Mouse (Mus musculus) MEL (cell line): ENCODE measurements around the gene Boc. TPM values are rescaled to one million over a fixed set of nuclear protein-coding genes. Genes with fewer than 3 reads are reported as not detected.

Source experiments
- DNase-seq: peaks from one replicate; pipeline ENCODE4 v3.0.0; 2011; ENCODE audit warnings: low read depth, low spot score
- H3K27ac ChIP-seq: 2 replicates; pipeline ENCODE4 v1.5.1; 2012; ENCODE audit warnings: low read depth, mild to moderate bottlenecking, control low read depth, low read length, moderate library complexity; ENCODE audit not compliant: control insufficient read depth
- H3K27me3 ChIP-seq, 2 experiments: fragments of 150-350 bp in 1 of 2; sonication (generic) in 1 of 2; 2 replicates each; pipeline ENCODE4 v1.6.1; 2012; ENCODE audit warnings: low read length in 2 of 2, mild to moderate bottlenecking in 2 of 2, improper control_type of control experiment in 1 of 2, moderate library complexity in 1 of 2; ENCODE audit not compliant: insufficient read depth in 2 of 2, control insufficient read depth in 1 of 2
- H3K36me3 ChIP-seq, 2 experiments: 2 replicates each; pipeline ENCODE4 v1.6.1; 2012 to 2014; ENCODE audit warnings: low read length in 2 of 2, improper control_type of control experiment in 1 of 2, inconsistent platforms in 1 of 2, mild to moderate bottlenecking in 1 of 2; ENCODE audit not compliant: insufficient read depth in 2 of 2, control insufficient read depth in 1 of 2
- H3K4me1 ChIP-seq, 2 experiments: fragments of 150-350 bp in 1 of 2; sonication (generic) in 1 of 2; 2 replicates each; pipeline ENCODE4 v1.6.1; 2012; ENCODE audit warnings: low read length in 2 of 2, improper control_type of control experiment in 1 of 2, mild to moderate bottlenecking in 1 of 2; ENCODE audit not compliant: insufficient read depth in 2 of 2, control insufficient read depth in 1 of 2
- H3K4me3 ChIP-seq, 2 experiments: fragments of 150-350 bp in 1 of 2; sonication (generic) in 1 of 2; 2 replicates each; pipeline ENCODE4 v1.5.1; 2012; ENCODE audit warnings: low read depth in 2 of 2, low read length in 2 of 2, mild to moderate bottlenecking in 2 of 2, moderate library complexity in 2 of 2, control low read depth in 1 of 2, improper control_type of control experiment in 1 of 2; ENCODE audit not compliant: control insufficient read depth in 1 of 2, insufficient read depth in 1 of 2
- H3K79me2 ChIP-seq: 2 replicates; pipeline ENCODE4 v1.6.1; 2012; ENCODE audit warnings: mild to moderate bottlenecking, low read length, moderate library complexity; ENCODE audit not compliant: control insufficient read depth, poor library complexity, insufficient read depth
- H3K9ac ChIP-seq: 2 replicates; pipeline ENCODE4 v1.6.1; 2012; ENCODE audit warnings: low read depth, mild to moderate bottlenecking, control low read depth, low read length, moderate library complexity; ENCODE audit not compliant: control insufficient read depth, poor library complexity, severe bottlenecking
- H3K9me3 ChIP-seq: fragments of 150-350 bp; sonication (generic); replicated peaks from 2 replicates; pipeline ENCODE4 v1.6.1; 2012; ENCODE audit warnings: mild to moderate bottlenecking, low read length, improper control_type of control experiment, moderate library complexity; ENCODE audit not compliant: insufficient read depth
- BHLHE40 ChIP-seq: IDR thresholded peaks from 2 replicates; pipeline ENCODE4 v1.6.1; 2012; ENCODE audit warnings: low read depth, mild to moderate bottlenecking, inconsistent platforms, low read length, improper control_type of control experiment, borderline replicate concordance
- CTCF ChIP-seq, 3 experiments: IDR thresholded peaks in 2 of 3; conservative IDR thresholded peaks in 1 of 3; 2 replicates each; pipeline ENCODE4 v1.5.1; 2011 to 2012; ENCODE audit warnings: low read length in 3 of 3, low read depth in 2 of 3, mild to moderate bottlenecking in 2 of 3, improper control_type of control experiment in 1 of 3, inconsistent platforms in 1 of 3, mixed read lengths in 1 of 3, moderate library complexity in 1 of 3; ENCODE audit not compliant: control insufficient read depth in 1 of 3, insufficient read depth in 1 of 3, poor library complexity in 1 of 3, severe bottlenecking in 1 of 3
- E2F4 ChIP-seq: IDR thresholded peaks from 2 replicates; pipeline ENCODE4 v1.6.1; 2011; ENCODE audit warnings: low read depth, low read length, improper control_type of control experiment, borderline replicate concordance
- ELF1 ChIP-seq: IDR thresholded peaks from 2 replicates; pipeline ENCODE4 v1.6.1; 2014; ENCODE audit warnings: low read depth, mild to moderate bottlenecking, inconsistent platforms, low read length, improper control_type of control experiment, moderate library complexity
- EP300 ChIP-seq, 2 experiments: IDR thresholded peaks; 2 replicates each; pipeline ENCODE4 v1.6.1; 2011; ENCODE audit warnings: improper control_type of control experiment in 2 of 2, low read length in 2 of 2, low read depth in 1 of 2, mild to moderate bottlenecking in 1 of 2
- ETS1 ChIP-seq: IDR thresholded peaks from 2 replicates; pipeline ENCODE4 v1.6.1; 2012; ENCODE audit warnings: low read depth, mild to moderate bottlenecking, inconsistent platforms, low read length, improper control_type of control experiment, moderate library complexity
- HCFC1 ChIP-seq: IDR thresholded peaks from 2 replicates; pipeline ENCODE4 v1.6.1; 2012; ENCODE audit warnings: low read depth, mild to moderate bottlenecking, inconsistent platforms, low read length, improper control_type of control experiment, moderate library complexity
- MAFK ChIP-seq: IDR thresholded peaks from 2 replicates; pipeline ENCODE4 v1.6.1; 2011; ENCODE audit warnings: low read depth, mild to moderate bottlenecking, low read length, improper control_type of control experiment, borderline replicate concordance
- MAX ChIP-seq: IDR thresholded peaks from 2 replicates; pipeline ENCODE4 v1.6.1; 2011; ENCODE audit warnings: low read length, improper control_type of control experiment
- MAZ ChIP-seq: IDR thresholded peaks from 2 replicates; pipeline ENCODE4 v1.6.1; 2012; ENCODE audit warnings: low read depth, mild to moderate bottlenecking, inconsistent platforms, low read length, improper control_type of control experiment
- MEF2A ChIP-seq: IDR thresholded peaks from 2 replicates; pipeline ENCODE4 v1.6.1; 2014; ENCODE audit warnings: low read depth, mild to moderate bottlenecking, inconsistent platforms, low read length, improper control_type of control experiment; ENCODE audit not compliant: poor library complexity, insufficient replicate concordance, severe bottlenecking; ENCODE audit errors: extremely low read depth
- MXI1 ChIP-seq: IDR thresholded peaks from 2 replicates; pipeline ENCODE4 v1.6.1; 2011; ENCODE audit warnings: mild to moderate bottlenecking, low read depth, low read length, improper control_type of control experiment
- MYB ChIP-seq: IDR thresholded peaks from 2 replicates; pipeline ENCODE4 v1.6.1; 2011; ENCODE audit warnings: mild to moderate bottlenecking, low read depth, low read length, improper control_type of control experiment
- MYC ChIP-seq: IDR thresholded peaks from 2 replicates; pipeline ENCODE4 v1.6.1; 2011; ENCODE audit warnings: low read depth, mild to moderate bottlenecking, low read length, improper control_type of control experiment, moderate library complexity
- NELFE ChIP-seq: IDR thresholded peaks from 2 replicates; pipeline ENCODE4 v1.6.1; 2011; ENCODE audit warnings: low read depth, low read length, improper control_type of control experiment
- POLR2A ChIP-seq, 2 experiments: IDR thresholded peaks; 2 replicates each; pipeline ENCODE4 v1.6.1; 2011 to 2012; ENCODE audit warnings: low read length in 2 of 2, mild to moderate bottlenecking in 2 of 2, control low read depth in 1 of 2, improper control_type of control experiment in 1 of 2, low read depth in 1 of 2, moderate library complexity in 1 of 2; ENCODE audit not compliant: control insufficient read depth in 1 of 2, insufficient read depth in 1 of 2, poor library complexity in 1 of 2
- POLR2AphosphoS2 ChIP-seq: IDR thresholded peaks from 2 replicates; pipeline ENCODE4 v1.6.1; 2011; ENCODE audit warnings: low read length, improper control_type of control experiment
- POLR2AphosphoS5 ChIP-seq: IDR thresholded peaks from 2 replicates; pipeline ENCODE4 v1.6.1; 2012; ENCODE audit warnings: low read depth, borderline replicate concordance, mild to moderate bottlenecking, inconsistent platforms, low read length, moderate library complexity, mixed read lengths
- RAD21 ChIP-seq: IDR thresholded peaks from 2 replicates; pipeline ENCODE4 v1.6.1; 2011; ENCODE audit warnings: mild to moderate bottlenecking, low read depth, low read length, improper control_type of control experiment
- RCOR1 ChIP-seq: IDR thresholded peaks from 2 replicates; pipeline ENCODE4 v1.6.1; 2012; ENCODE audit warnings: low read depth, mild to moderate bottlenecking, inconsistent platforms, low read length, improper control_type of control experiment
- SMC3 ChIP-seq: IDR thresholded peaks from 2 replicates; pipeline ENCODE4 v1.6.1; 2011; ENCODE audit warnings: low read depth, low read length, improper control_type of control experiment
- UBTF ChIP-seq: IDR thresholded peaks from 2 replicates; pipeline ENCODE4 v1.6.1; 2012; ENCODE audit warnings: low read depth, mild to moderate bottlenecking, inconsistent platforms, low read length, improper control_type of control experiment, moderate library complexity, borderline replicate concordance; ENCODE audit not compliant: insufficient read depth
- ZC3H11A ChIP-seq: IDR thresholded peaks from 2 replicates; pipeline ENCODE4 v1.6.1; 2012; ENCODE audit warnings: low read depth, mild to moderate bottlenecking, inconsistent platforms, low read length, improper control_type of control experiment
- ZKSCAN1 ChIP-seq: IDR thresholded peaks from 2 replicates; pipeline ENCODE4 v1.6.1; 2012; ENCODE audit warnings: low read depth, mild to moderate bottlenecking, inconsistent platforms, low read length, improper control_type of control experiment, moderate library complexity
- ZMIZ1 ChIP-seq: IDR thresholded peaks from 2 replicates; pipeline ENCODE4 v1.6.1; 2012; ENCODE audit warnings: low read depth, mild to moderate bottlenecking, inconsistent platforms, low read length, improper control_type of control experiment, moderate library complexity
- polyA plus RNA-seq, 2 experiments: library from polyadenylated mRNA; stranded (reverse) in 1 of 2; unstranded in 1 of 2; fragments of >175 nt in 1 of 2; fragments of >200 nt in 1 of 2; gene quantifications; 2 replicates each; pipeline versions ENCODE4 v1.2.1 to v1.2.4; 2012; ENCODE audit warnings: low replicate concordance in 2 of 2, low read depth in 1 of 2; ENCODE audit not compliant: insufficient read length in 2 of 2, insufficient read depth in 1 of 2, missing spikeins in 1 of 2
- total RNA-seq: library from RNA; depleted of rRNA; stranded (reverse); fragments of 300-350 nt; gene quantifications from 2 replicates; pipeline ENCODE4 v1.2.3, GENCODE M21; 2012

Gene Boc
- total and polyA plus RNA-seq, 3 experiments, result not detected

DNA sequence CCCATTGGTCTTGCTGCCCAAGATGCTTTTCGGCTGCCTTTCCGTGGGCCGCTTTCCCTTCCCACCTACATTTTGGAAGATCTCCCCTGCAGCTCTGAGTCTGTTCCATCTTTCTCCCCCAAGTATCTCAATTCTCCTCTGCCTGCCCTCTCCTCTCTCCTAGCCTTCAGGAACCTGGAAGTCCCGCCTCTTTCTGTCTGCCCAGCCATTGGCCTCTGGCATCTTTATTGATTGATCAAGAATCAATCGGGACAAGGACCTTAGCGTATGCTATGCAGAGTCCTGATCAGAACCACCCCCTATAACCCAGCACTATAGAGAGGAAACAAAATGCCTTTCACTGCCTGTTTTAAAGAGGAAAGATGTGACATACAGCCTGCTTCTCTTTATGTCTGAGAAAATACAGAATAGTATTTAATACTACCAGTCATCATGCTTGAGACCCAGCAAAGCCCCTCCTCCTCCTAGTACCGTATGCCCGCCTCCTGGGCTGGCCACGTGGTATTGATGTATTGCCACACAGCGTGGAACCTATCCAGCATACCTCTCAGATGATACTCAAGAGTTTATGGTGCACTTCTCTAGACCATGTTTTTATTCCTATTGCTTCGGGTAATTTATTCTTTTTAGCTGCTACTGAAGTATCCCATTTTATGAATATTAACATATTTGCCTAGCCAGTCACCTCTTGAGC lies 82.9 kb downstream of the Boc start:
- Histone ChIP-seq H3K36me3 (no peaks in the 10 kb centered on the region), H3K27ac (no peak overlapping the region), H3K4me3 (no peak overlapping the region), H3K9me3 (no peaks in the 10 kb centered on the region), H3K4me1 (no peaks in the 10 kb centered on the region), H3K9ac (no peak overlapping the region), H3K27me3 (0 out of 4 replicates have a peak, but pooled peaks cover 0 to 2% of the 10 kb centered on the region in 2 experiments), H3K79me2 (no peaks in the 10 kb centered on the region)
- TF ChIP-seq MAZ, result no peak
- TF ChIP-seq HCFC1, result no peak
- TF ChIP-seq EP300 (IDR thresholded peaks at IDR 0.05; ENCODE audit: low read depth in 1 of 2, low read length in 2 of 2), result no peak
- TF ChIP-seq UBTF, result no peak
- TF ChIP-seq E2F4, result no peak
- TF ChIP-seq MYB, result no peak
- TF ChIP-seq ZMIZ1, result no peak
- no peak for TF ChIP-seq ELF1
- no peak for TF ChIP-seq MXI1
- no peak for TF ChIP-seq MYC
- no peak for TF ChIP-seq MAFK
- no peak for TF ChIP-seq BHLHE40
- TF ChIP-seq RAD21, result no peak
- no peak for TF ChIP-seq POLR2AphosphoS2
- no peak for TF ChIP-seq SMC3
- TF ChIP-seq CTCF (IDR thresholded peaks at IDR 0.05 in 2 of 3, conservative IDR thresholded peaks at IDR 0.05 in 1 of 3; ENCODE audit: control insufficient read depth in 1 of 3, insufficient read depth in 1 of 3, low read depth in 2 of 3, low read length in 3 of 3, poor library complexity in 1 of 3, severe bottlenecking in 1 of 3), result no peak
- TF ChIP-seq POLR2AphosphoS5, result no peak
- no peak for TF ChIP-seq ZC3H11A
- TF ChIP-seq RCOR1, result no peak
- no peak for TF ChIP-seq NELFE
- no peak for DNase-seq

DNA sequence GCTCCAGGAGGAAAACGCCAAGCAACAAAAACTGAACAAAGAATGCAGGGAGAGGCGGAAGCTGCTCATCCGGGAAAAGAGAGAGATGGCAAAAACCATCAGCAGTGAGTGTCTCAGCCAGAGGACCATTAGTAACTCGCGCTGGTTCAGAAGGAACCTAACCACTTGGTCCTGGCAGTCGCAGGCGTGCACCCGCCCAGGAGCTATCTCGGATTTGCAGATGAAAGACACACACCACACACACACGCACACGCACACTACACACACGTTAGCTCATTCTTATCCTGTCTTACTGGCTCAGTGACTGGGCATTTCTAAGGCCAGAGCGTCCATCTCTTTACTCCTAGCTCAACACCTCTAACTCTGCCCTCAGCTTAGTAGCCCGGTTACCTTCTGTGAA lies 83.4 kb downstream of the Boc start:
- no peaks in the 10 kb centered on the region for H3K9me3 ChIP-seq
- 0 out of 4 replicates have a peak, but pooled peaks cover 0 to 2% of the 10 kb centered on the region in 2 experiments for H3K27me3 ChIP-seq
- DNase-seq, result no peak
- H3K4me3 ChIP-seq, result no peak overlapping the region
- TF ChIP-seq MAX (no peak), ETS1 (no peak), POLR2AphosphoS2 (no peak), ZMIZ1 (no peak), ZKSCAN1 (no peak), NELFE (no peak), MAZ (no peak), CTCF (IDR thresholded peaks at IDR 0.05 in 2 of 3, conservative IDR thresholded peaks at IDR 0.05 in 1 of 3; ENCODE audit: control insufficient read depth in 1 of 3, insufficient read depth in 1 of 3, low read depth in 2 of 3, low read length in 3 of 3, poor library complexity in 1 of 3, severe bottlenecking in 1 of 3) (no peak), POLR2A (IDR thresholded peaks at IDR 0.05; ENCODE audit: control insufficient read depth in 1 of 2, insufficient read depth in 1 of 2, low read depth in 1 of 2, low read length in 2 of 2, poor library complexity in 1 of 2) (no peak), ELF1 (no peak), MEF2A (no peak)
- no peaks in the 10 kb centered on the region for H3K79me2 ChIP-seq
- no peaks in the 10 kb centered on the region for H3K4me1 ChIP-seq
- H3K9ac ChIP-seq, result no peak overlapping the region
- H3K27ac ChIP-seq, result no peak overlapping the region
- no peaks in the 10 kb centered on the region for H3K36me3 ChIP-seq
